Mouse (Mus musculus) MEL (cell line): Measurements from ENCODE around the gene Nr1d2. TPM values are rescaled to one million over a fixed set of nuclear protein-coding genes. Genes with fewer than 3 reads are reported as not detected.
"Not testable (repeated sequence)": the region's sequence is repeated elsewhere in the genome, so short reads cannot be mapped to it uniquely, and the experiment has no call there.

ENCODE experiments used
- DNase-seq: peaks from one replicate; pipeline ENCODE4 v3.0.0; 2011; ENCODE audit warnings: low read depth, low spot score
- H3K27ac ChIP-seq: 2 replicates; pipeline ENCODE4 v1.5.1; 2012; ENCODE audit warnings: low read depth, mild to moderate bottlenecking, control low read depth, low read length, moderate library complexity; ENCODE audit not compliant: control insufficient read depth
- H3K27me3 ChIP-seq, 2 experiments: fragments of 150-350 bp in 1 of 2; sonication (generic) in 1 of 2; 2 replicates each; pipeline ENCODE4 v1.6.1; 2012; ENCODE audit warnings: low read length in 2 of 2, mild to moderate bottlenecking in 2 of 2, improper control_type of control experiment in 1 of 2, moderate library complexity in 1 of 2; ENCODE audit not compliant: insufficient read depth in 2 of 2, control insufficient read depth in 1 of 2
- H3K36me3 ChIP-seq, 2 experiments: 2 replicates each; pipeline ENCODE4 v1.6.1; 2012 to 2014; ENCODE audit warnings: low read length in 2 of 2, improper control_type of control experiment in 1 of 2, inconsistent platforms in 1 of 2, mild to moderate bottlenecking in 1 of 2; ENCODE audit not compliant: insufficient read depth in 2 of 2, control insufficient read depth in 1 of 2
- H3K4me1 ChIP-seq, 2 experiments: fragments of 150-350 bp in 1 of 2; sonication (generic) in 1 of 2; 2 replicates each; pipeline ENCODE4 v1.6.1; 2012; ENCODE audit warnings: low read length in 2 of 2, improper control_type of control experiment in 1 of 2, mild to moderate bottlenecking in 1 of 2; ENCODE audit not compliant: insufficient read depth in 2 of 2, control insufficient read depth in 1 of 2
- H3K4me3 ChIP-seq, 2 experiments: fragments of 150-350 bp in 1 of 2; sonication (generic) in 1 of 2; 2 replicates each; pipeline ENCODE4 v1.5.1; 2012; ENCODE audit warnings: low read depth in 2 of 2, low read length in 2 of 2, mild to moderate bottlenecking in 2 of 2, moderate library complexity in 2 of 2, control low read depth in 1 of 2, improper control_type of control experiment in 1 of 2; ENCODE audit not compliant: control insufficient read depth in 1 of 2, insufficient read depth in 1 of 2
- H3K79me2 ChIP-seq: 2 replicates; pipeline ENCODE4 v1.6.1; 2012; ENCODE audit warnings: mild to moderate bottlenecking, low read length, moderate library complexity; ENCODE audit not compliant: control insufficient read depth, poor library complexity, insufficient read depth
- H3K9ac ChIP-seq: 2 replicates; pipeline ENCODE4 v1.6.1; 2012; ENCODE audit warnings: low read depth, mild to moderate bottlenecking, control low read depth, low read length, moderate library complexity; ENCODE audit not compliant: control insufficient read depth, poor library complexity, severe bottlenecking
- H3K9me3 ChIP-seq: fragments of 150-350 bp; sonication (generic); replicated peaks from 2 replicates; pipeline ENCODE4 v1.6.1; 2012; ENCODE audit warnings: mild to moderate bottlenecking, low read length, improper control_type of control experiment, moderate library complexity; ENCODE audit not compliant: insufficient read depth
- CTCF ChIP-seq, 3 experiments: IDR thresholded peaks in 2 of 3; conservative IDR thresholded peaks in 1 of 3; 2 replicates each; pipeline ENCODE4 v1.5.1; 2011 to 2012; ENCODE audit warnings: low read length in 3 of 3, low read depth in 2 of 3, mild to moderate bottlenecking in 2 of 3, improper control_type of control experiment in 1 of 3, inconsistent platforms in 1 of 3, mixed read lengths in 1 of 3, moderate library complexity in 1 of 3; ENCODE audit not compliant: control insufficient read depth in 1 of 3, insufficient read depth in 1 of 3, poor library complexity in 1 of 3, severe bottlenecking in 1 of 3
- E2F4 ChIP-seq: IDR thresholded peaks from 2 replicates; pipeline ENCODE4 v1.6.1; 2011; ENCODE audit warnings: low read depth, low read length, improper control_type of control experiment, borderline replicate concordance
- HCFC1 ChIP-seq: IDR thresholded peaks from 2 replicates; pipeline ENCODE4 v1.6.1; 2012; ENCODE audit warnings: low read depth, mild to moderate bottlenecking, inconsistent platforms, low read length, improper control_type of control experiment, moderate library complexity
- MAFK ChIP-seq: IDR thresholded peaks from 2 replicates; pipeline ENCODE4 v1.6.1; 2011; ENCODE audit warnings: low read depth, mild to moderate bottlenecking, low read length, improper control_type of control experiment, borderline replicate concordance
- MAX ChIP-seq: IDR thresholded peaks from 2 replicates; pipeline ENCODE4 v1.6.1; 2011; ENCODE audit warnings: low read length, improper control_type of control experiment
- MEF2A ChIP-seq: IDR thresholded peaks from 2 replicates; pipeline ENCODE4 v1.6.1; 2014; ENCODE audit warnings: low read depth, mild to moderate bottlenecking, inconsistent platforms, low read length, improper control_type of control experiment; ENCODE audit not compliant: poor library complexity, insufficient replicate concordance, severe bottlenecking; ENCODE audit errors: extremely low read depth
- NELFE ChIP-seq: IDR thresholded peaks from 2 replicates; pipeline ENCODE4 v1.6.1; 2011; ENCODE audit warnings: low read depth, low read length, improper control_type of control experiment
- NRF1 ChIP-seq: IDR thresholded peaks from 2 replicates; pipeline ENCODE4 v1.6.1; 2014; ENCODE audit warnings: low read depth, mild to moderate bottlenecking, inconsistent platforms, low read length, improper control_type of control experiment, moderate library complexity; ENCODE audit not compliant: poor library complexity, insufficient read depth, severe bottlenecking
- RAD21 ChIP-seq: IDR thresholded peaks from 2 replicates; pipeline ENCODE4 v1.6.1; 2011; ENCODE audit warnings: mild to moderate bottlenecking, low read depth, low read length, improper control_type of control experiment
- SMC3 ChIP-seq: IDR thresholded peaks from 2 replicates; pipeline ENCODE4 v1.6.1; 2011; ENCODE audit warnings: low read depth, low read length, improper control_type of control experiment
- TAL1 ChIP-seq: IDR thresholded peaks from 2 replicates; pipeline ENCODE4 v1.6.1; 2012; ENCODE audit warnings: mild to moderate bottlenecking, inconsistent platforms, low read length, moderate library complexity, mixed read lengths
- TBP ChIP-seq: IDR thresholded peaks from 2 replicates; pipeline ENCODE4 v1.8.0; 2011; ENCODE audit warnings: low read depth, low read length, improper control_type of control experiment
- USF1 ChIP-seq: IDR thresholded peaks from 2 replicates; pipeline ENCODE4 v1.6.1; 2014; ENCODE audit warnings: low read depth, mild to moderate bottlenecking, inconsistent platforms, low read length, improper control_type of control experiment, moderate library complexity
- USF2 ChIP-seq, 2 experiments: IDR thresholded peaks; 2 replicates each; pipeline ENCODE4 v1.6.1; 2011 to 2012; ENCODE audit warnings: improper control_type of control experiment in 2 of 2, low read length in 2 of 2, borderline replicate concordance in 1 of 2, inconsistent platforms in 1 of 2, low read depth in 1 of 2, mild to moderate bottlenecking in 1 of 2; ENCODE audit not compliant: insufficient read depth in 1 of 2
- ZC3H11A ChIP-seq: IDR thresholded peaks from 2 replicates; pipeline ENCODE4 v1.6.1; 2012; ENCODE audit warnings: low read depth, mild to moderate bottlenecking, inconsistent platforms, low read length, improper control_type of control experiment
- ZKSCAN1 ChIP-seq: IDR thresholded peaks from 2 replicates; pipeline ENCODE4 v1.6.1; 2012; ENCODE audit warnings: low read depth, mild to moderate bottlenecking, inconsistent platforms, low read length, improper control_type of control experiment, moderate library complexity
- polyA plus RNA-seq, 2 experiments: library from polyadenylated mRNA; stranded (reverse) in 1 of 2; unstranded in 1 of 2; fragments of >175 nt in 1 of 2; fragments of >200 nt in 1 of 2; gene quantifications; 2 replicates each; pipeline versions ENCODE4 v1.2.1 to v1.2.4; 2012; ENCODE audit warnings: low replicate concordance in 2 of 2, low read depth in 1 of 2; ENCODE audit not compliant: insufficient read length in 2 of 2, insufficient read depth in 1 of 2, missing spikeins in 1 of 2
- total RNA-seq: library from RNA; depleted of rRNA; stranded (reverse); fragments of 300-350 nt; gene quantifications from 2 replicates; pipeline ENCODE4 v1.2.3, GENCODE M21; 2012

Gene Nr1d2
- total and polyA plus RNA-seq, 3 experiments: 4.9 to 6.1 TPM; not detected in 1

DNA sequence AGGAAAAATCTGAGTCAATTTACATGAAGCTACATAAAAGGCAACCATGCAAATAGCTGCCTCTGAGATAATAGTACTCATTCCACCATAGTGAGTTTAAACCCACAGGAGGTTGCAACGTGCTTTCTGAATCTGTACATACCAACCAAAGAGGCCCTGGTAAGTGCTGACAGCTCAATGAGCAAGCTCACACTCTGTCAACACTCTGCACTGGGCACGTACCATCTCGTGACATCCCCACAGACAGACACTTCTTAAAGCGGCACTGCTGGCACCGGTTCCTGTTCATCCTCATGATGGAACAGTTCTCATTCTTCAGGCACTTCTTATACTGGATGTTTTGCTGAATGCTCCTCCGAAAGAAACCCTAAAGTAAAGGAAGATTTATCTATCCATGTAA lies 22.5 kb downstream of the Nr1d2 start:
- no peak overlapping the region for H3K4me3 ChIP-seq

DNA sequence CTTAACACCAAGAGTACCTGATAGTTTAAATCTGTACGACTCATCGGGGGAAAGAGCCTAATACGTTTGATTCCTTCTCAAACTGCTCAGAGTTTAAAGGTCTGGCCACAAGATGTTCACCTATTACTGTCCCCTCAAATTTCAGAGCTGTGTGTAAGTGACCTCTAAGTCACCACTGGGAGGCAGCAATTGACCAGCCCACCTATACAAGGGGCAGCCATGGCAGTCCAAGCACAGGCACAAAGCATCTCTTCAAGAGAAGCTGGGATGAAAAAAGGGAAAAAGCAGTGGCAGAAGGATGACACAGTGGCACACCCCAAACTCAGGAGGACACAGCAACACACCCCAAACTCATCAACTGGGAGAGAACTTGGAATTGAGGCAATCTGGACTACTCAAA lies 28.1 kb downstream of the Nr1d2 start:
- Histone ChIP-seq H3K4me3 (no peak overlapping the region), H3K4me1 (no peaks in the 10 kb centered on the region), H3K9me3 (no peaks in the 10 kb centered on the region), H3K36me3 (no peaks in the 10 kb centered on the region), H3K79me2 (no peaks in the 10 kb centered on the region)
- DNase-seq: no peak
- TF ChIP-seq NELFE (no peak), MAX (no peak), E2F4 (no peak), MEF2A (no peak), NRF1 (no peak), SMC3 (0 out of 2 replicates have a peak, but pooled peaks have one; percentile 19), USF1 (no peak), HCFC1 (no peak), MAFK (no peak), RAD21 (peak; percentile 45), TAL1 (no peak), CTCF (IDR thresholded peaks at IDR 0.05 in 2 of 3, conservative IDR thresholded peaks at IDR 0.05 in 1 of 3; ENCODE audit: control insufficient read depth in 1 of 3, insufficient read depth in 1 of 3, low read depth in 2 of 3, low read length in 3 of 3, poor library complexity in 1 of 3, severe bottlenecking in 1 of 3) (peak in 2 of 3 experiments; percentile 29 to 33; a peak in 3 of 6 replicates), ZKSCAN1 (no peak)
- TF ChIP-seq, all 39 proteins: peak for 3
- H3K9ac ChIP-seq: no peak overlapping the region
- H3K27ac ChIP-seq: no peak overlapping the region
- H3K27me3 ChIP-seq: no peaks in the 10 kb centered on the region

More for the DNA sequence above, 22.5 kb downstream of the Nr1d2 start:
- H3K27me3 ChIP-seq: no peaks in the 10 kb centered on the region
- no peak for TF ChIP-seq ZC3H11A
- no peak for TF ChIP-seq TBP
- no peak for TF ChIP-seq USF2 (IDR thresholded peaks at IDR 0.05; ENCODE audit: borderline replicate concordance in 1 of 2, insufficient read depth in 1 of 2, low read depth in 1 of 2, low read length in 2 of 2)
- no peak overlapping the region for H3K27ac ChIP-seq
- H3K4me1 ChIP-seq: no peaks in the 10 kb centered on the region
- no peaks in the 10 kb centered on the region for H3K36me3 ChIP-seq
- H3K9ac ChIP-seq: no peak overlapping the region
- no peaks in the 10 kb centered on the region for H3K79me2 ChIP-seq
- H3K9me3 ChIP-seq: no peaks in the 10 kb centered on the region
- no peak for DNase-seq

DNA sequence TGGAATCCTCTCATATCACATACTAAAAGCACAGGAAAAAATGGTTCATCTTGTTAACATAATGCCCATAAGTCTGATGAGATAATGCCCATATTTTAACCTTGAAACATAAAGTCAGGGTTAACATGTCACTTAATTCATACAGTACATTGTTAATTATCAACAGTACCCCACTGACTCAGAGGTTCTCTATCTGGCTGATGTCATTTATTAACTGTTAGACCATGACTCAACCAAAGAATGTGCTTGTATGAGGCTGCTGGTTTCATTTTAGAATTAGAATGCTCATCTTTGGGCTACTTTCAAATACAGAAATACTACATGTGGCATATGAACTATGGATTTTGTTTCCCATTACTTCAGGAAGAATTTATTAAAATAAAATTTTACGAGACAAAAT lies 34.6 kb downstream of the Nr1d2 start:
- H3K4me3 ChIP-seq, H3K9ac ChIP-seq, DNase-seq, H3K9me3 ChIP-seq, H3K27ac ChIP-seq, H3K36me3 ChIP-seq, H3K79me2 ChIP-seq, H3K27me3 ChIP-seq, H3K4me1 ChIP-seq: not testable (repeated sequence)
